Mouse (Mus musculus) forelimb bud, embryonic 11.5 days (tissue): ENCODE data around the gene Apol11a.
"Not testable (repeated sequence)": the region's sequence is repeated elsewhere in the genome, so short reads cannot be mapped to it uniquely, and the experiment has no call there.

Experiments
- DNase-seq: peaks from one replicate; pipeline ENCODE4 v3.0.0-alpha.2; 2012; ENCODE audit warnings: low read depth, low spot score

Apol11a gene

DNA sequence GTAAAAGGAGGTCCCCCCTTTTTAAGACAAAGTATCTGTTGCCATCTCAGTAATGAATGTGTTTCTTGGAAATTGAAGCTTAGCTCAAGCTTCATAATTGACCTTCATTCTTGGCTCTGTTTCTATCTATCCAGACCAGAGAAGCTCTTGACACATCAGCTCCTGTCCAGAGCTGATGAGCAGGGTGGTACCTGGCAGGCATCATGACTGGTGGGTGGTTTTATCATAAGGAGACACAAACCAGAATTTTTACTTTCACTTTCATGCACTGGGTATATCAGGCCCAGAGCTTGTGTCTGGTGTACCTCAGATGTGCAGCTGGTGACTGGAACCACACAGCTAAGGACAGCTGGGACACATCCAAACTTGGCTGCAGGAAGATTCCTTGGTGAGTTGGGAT, at the start of gene Apol11a:
Gene Apol11a (plus strand): TSS at position 306 of the 400 bp plus-strand sequence.
- DNase-seq: not testable (repeated sequence)

DNA sequence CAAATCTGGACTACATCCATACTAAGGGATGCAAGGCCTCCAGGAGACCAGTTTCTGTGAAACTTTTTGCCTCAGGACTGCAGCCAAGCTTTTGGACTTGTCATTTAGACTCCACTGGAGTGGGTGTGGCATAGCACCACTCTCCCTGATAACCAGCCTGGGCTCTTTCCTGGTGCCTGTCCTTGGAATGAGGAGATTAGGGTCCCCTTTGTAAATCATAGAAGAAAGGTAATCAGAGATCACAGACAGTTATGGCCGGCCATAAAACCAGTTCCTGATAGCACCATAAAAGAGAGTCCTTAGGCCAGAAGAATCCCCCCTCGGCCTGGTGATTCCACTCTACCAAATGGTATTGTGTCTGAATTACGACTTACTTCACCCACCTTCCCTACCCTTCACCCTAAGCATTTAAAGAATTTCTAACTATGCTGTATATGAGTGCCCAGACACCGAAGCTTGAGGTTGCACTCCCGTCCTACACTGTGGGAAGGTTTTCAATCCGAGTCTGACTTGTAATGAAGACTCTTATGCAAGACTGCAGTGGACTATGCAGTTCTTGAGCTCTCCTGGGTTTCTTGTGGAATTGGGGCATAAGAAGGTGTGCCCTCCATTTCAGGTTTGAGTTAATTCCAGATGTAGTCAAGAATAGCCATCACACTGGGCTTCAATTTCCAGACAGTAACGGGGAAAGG, 33.2 kb upstream of the Apol11a start:
- DNase-seq: not testable (repeated sequence)

DNA sequence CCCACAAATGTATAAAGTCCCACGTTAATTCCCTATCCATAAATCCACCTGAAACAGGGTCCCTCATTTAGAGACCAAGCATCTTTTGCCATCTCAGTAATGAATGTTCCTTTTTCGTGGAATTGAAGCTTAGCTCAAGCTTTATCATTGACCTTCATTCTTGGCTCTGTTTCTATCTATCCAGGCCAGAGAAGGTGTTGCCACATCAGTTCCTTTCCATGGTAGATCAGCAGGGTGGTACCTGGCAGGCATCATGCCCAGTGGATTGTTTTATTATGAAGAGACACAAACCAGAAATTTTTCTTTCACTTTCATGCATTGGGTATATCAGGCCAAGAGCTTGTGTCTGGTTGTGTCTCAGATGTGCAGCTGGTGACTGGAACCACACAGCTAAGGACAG, 31.4 kb upstream of the Apol11a start, which contains the start of gene Apol10a:
Gene Apol10a (plus strand): TSS at position 355 of the 400 bp plus-strand sequence.
- DNase-seq: not testable (repeated sequence)

DNA sequence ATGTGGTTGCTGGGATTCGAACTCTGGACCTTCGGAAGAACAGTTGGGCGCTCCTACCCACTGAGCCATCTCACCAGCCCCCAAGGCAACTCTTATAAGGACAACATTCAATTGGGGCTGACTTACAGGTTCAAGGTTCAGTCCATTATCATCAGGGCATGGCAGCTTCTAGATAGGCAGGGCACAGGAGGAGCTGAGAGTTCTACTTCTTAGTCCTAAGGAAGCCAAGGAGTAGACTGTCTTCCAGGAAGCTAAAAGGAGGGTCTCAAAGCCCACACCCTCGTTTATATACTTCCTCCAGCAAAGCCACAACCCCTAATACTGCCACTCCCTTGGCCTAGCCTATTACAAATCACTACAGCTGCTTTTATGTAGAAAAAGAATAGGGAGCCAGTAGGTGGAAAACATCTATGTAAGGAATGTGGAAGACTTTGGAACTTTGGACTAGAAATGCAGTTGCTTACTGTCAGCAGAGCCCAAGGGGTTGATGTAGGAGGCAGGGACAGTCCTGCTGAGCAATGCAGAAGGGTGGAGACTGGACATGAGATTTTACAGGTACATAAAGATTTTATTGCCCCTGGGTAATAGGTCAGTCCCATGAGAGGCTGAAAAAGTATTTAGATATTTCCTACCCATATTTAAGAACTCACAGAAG, 25.8 kb upstream of the Apol11a start:
- no peak for DNase-seq

DNA sequence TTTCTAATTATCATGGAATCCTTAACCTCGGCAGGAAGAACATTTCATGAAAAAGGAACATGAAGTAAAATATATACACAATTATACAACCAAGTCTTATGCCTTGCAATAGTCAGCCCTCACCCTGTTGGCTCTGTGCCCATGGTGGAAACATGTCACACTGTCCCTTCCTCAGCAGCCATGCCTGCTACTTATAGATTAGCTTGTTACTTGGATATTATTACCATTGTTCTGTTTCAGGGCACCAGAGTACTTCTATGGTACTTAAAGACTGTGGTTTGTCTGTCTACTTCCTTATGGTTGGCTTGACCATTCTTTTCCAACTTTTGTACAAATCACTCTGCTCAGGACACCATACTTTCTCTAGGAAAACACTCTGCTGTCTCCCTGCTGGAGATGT, 14.9 kb upstream of the Apol11a start:
- DNase-seq: not testable (repeated sequence)

DNA sequence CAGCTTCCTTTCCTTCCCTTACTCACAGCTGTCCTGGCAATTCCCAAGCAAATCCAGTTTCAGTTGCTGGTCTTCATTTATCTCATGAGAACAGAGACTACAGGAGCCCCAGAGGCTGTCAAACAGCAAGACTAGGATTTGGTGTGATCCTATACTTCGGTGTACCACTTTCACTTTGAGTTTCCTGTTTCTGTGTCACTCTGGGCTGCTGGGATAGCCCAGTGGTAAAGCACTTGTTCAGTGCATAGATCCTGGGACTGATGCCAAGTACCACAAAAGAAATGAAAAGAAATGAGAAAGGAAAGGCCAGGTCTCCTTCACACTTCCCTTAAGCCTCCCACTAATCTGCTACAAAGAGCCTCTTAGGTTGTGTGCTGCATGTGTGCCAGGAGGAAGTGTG, 13.4 kb upstream of the Apol11a start:
- DNase-seq: not testable (repeated sequence)

DNA sequence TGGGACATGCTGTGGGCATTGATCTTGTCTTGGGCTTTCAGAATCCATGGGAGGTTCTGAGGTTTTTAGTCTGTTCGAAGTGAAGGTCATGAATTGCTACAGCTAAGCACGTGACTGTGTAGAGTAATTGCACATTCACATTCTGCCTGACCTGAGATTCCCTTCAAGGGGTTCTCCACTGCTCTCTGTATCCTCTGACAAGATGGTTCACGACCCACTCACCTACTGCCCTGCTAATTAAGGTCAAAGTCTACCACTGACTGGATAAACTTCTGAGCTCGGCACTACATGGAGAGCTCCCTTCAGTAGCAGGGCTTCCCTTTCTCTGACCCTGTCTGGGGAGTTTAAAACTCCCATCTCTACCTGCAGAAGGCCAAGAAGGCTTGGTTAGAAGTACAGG, 12.5 kb downstream of the Apol11a start:
- not testable (repeated sequence) for DNase-seq

DNA sequence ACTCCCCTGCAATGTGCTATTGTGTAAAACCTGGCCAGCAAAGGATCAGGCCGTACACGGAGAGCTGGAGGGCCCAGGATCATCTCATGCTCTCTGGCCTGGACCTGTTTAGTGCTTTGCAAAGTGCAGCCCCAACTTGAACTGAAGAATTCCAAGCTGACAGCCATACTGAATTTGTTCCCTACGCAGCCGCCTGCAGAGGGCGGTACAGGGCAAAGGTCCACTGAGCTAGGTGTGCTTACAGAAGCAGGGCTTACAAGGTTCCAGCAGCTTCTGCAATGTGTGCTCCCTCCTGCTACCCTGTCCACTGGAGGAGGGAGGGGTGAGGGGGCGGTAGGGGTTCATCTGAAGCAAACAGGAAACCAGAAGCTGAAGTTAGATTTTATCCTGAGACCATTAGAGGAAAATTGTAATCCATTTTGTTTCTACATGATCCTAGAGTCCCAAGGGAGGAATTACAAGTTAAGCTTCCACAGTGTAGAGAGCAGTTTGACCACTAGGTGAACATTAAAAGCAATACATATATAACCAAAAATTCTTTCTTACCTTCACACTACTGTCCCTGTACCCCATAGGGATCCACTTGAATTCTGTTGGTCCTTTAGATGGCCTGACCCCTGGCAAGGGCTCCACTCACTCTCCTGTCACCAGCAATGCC, 15.2 kb downstream of the Apol11a start:
- not testable (repeated sequence) for DNase-seq

DNA sequence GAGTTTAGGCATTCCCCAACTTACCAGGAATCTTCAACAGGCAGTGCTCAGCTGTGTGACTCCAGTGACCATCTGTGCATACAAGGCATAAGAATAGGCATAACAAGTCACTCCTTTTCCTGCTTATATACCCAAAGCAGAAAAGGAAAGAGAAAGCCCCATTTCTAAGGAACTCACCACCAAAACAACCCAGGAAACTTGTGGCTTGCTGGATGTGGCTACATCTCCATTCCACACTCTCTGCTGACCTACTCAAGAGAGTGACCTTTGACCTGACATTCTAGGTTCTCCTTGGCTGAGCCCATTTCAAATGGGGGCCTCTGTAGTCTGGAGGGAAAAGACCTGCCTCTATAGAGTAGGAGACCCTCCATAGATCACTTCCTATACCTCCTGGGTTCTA, 25.1 kb downstream of the Apol11a start, which contains the start of gene Apol7c:
Gene Apol7c (minus strand): TSS at position 101 of the 400 bp plus-strand sequence.
- DNase-seq: no peak

DNA sequence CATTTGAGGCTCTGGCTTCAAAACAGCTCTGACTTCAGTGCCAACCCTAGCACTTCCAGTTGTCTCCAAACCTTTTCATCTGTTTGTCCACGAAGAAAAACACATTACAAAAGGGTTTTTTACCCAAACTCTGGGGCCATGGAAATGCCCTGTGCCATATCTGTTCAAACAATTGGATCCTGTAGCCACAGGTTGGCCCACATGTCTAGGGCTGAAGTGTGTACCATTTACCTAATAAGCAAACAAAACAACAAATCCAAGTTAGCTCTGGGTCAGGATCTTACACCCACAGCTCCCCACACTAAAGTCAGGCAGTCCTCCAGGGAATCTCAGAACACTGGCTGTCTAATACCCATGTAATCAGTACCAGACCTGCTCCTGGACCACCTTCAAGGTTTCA, 31.1 kb downstream of the Apol11a start:
- not testable (repeated sequence) for DNase-seq

DNA sequence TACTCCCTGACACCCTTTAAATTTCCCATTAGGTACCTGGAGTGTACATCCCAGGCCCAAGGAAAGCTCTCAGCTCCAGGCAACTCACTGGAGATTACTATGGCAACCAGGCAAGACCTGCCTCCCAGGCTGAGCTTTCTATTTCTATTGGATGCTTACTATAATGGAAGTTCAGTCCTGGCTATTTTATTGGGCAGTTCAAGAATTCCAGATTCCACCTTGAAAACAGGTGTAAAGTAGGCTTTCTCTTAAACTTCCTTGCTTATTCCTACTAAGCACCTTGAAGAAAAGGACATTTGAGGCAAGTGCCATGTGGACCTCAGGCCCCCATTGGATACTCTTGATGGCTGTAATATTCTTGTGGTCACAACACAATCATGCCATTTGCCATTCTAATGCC, 53.7 kb downstream of the Apol11a start, which contains the start of gene 1700025B11Rik:
Gene 1700025B11Rik (minus strand): TSS at position 101 of the 400 bp plus-strand sequence.
- DNase-seq: no peak

DNA sequence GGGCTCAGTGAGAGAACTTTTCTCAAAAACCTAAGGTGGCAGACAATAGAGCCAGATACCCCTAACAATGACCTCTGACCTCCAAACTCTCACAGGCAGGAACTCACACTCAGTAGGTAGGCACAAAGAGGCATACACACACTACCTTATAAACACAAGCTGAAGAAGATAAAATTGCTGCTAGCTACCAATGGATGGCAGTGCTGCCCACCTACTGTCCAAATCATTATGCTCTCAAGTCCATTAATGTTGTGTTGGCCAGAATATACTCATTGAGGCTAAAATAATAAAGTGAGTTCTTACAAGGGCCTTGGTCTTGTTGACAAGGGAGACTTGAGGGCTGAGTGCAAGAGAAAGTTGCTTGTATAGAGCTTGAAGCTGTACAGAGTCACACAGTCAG, 55.1 kb downstream of the Apol11a start:
- no peak for DNase-seq
